Mouse (Mus musculus): ENCODE data around the gene Olfr765. TPM values are rescaled to one million over a fixed set of nuclear protein-coding genes. Genes with fewer than 3 reads are reported as not detected.
"Not testable (repeated sequence)": the region's sequence is repeated elsewhere in the genome, so short reads cannot be mapped to it uniquely, and the experiment has no call there.

Olfr765 gene
- polyA plus RNA-seq (2015; fragmentation: Nextera tagmentation; extraction: Ambion mirVana) = not detected in 2 replicates

GRCm38 (mm10) chr10:129049898-129050297, at the start of gene Olfr765:
Gene Olfr765, minus strand, starts transcription at chr10:129049998.
- not testable (repeated sequence) for H3K4me2 ChIP-seq (ENCODE audit: low read depth, low read length); H3K9me3 ChIP-seq (replicated peaks; ENCODE audit: control insufficient read depth, low read length); ATAC-seq (replicated peaks; ENCODE audit: extremely low read depth, insufficient read depth, low FRiP score)

GRCm38 (mm10) chr10:129099275-129099674, 49.5 kb upstream of the Olfr765 start, which contains the start of gene Olfr768:
Gene Olfr768, minus strand, starts transcription at chr10:129099375.
- Histone ChIP-seq H3K4me1 (ENCODE audit: control insufficient read depth, insufficient read depth, low read length) (no peaks in the 10 kb centered on the region), H3K9ac (ENCODE audit: low read length) (no peak within 1 kb of the TSS), H3K27ac (ENCODE audit: low read length) (no peak within 1 kb of the TSS), H3K4me2 (ENCODE audit: low read depth, low read length) (no peak within 1 kb of the TSS), H3K4me3 (ENCODE audit: low read length) (no peak within 1 kb of the TSS), H3K27me3 (ENCODE audit: control insufficient read depth, insufficient read depth, low read length) (no peaks in the 10 kb centered on the region), H3K9me3 (replicated peaks; ENCODE audit: control insufficient read depth, low read length) (0 out of 2 replicates have a peak, but pooled peaks cover 2% of the 10 kb centered on the region), H3K36me3 (ENCODE audit: control insufficient read depth, insufficient read depth) (no peaks in the 10 kb centered on the region)
- ATAC-seq (replicated peaks; ENCODE audit: extremely low read depth, insufficient read depth, low FRiP score) = no peak
- WGBS = 52% methylated on average over 1 of the region's 1 CpGs

More at GRCm38 (mm10) chr10:129049898-129050297, at the start of gene Olfr765:
- H3K4me3 ChIP-seq (ENCODE audit: low read length); H3K27me3 ChIP-seq (ENCODE audit: control insufficient read depth, insufficient read depth, low read length); H3K27ac ChIP-seq (ENCODE audit: low read length); H3K36me3 ChIP-seq (ENCODE audit: control insufficient read depth, insufficient read depth); H3K4me1 ChIP-seq (ENCODE audit: control insufficient read depth, insufficient read depth, low read length); H3K9ac ChIP-seq (ENCODE audit: low read length): not testable (repeated sequence)

GRCm38 (mm10) chr10:129082810-129083209, 33.0 kb upstream of the Olfr765 start, which contains the start of gene Olfr767:
Gene Olfr767, minus strand, starts transcription at chr10:129082910.
- ATAC-seq (replicated peaks; ENCODE audit: extremely low read depth, insufficient read depth, low FRiP score); H3K27ac ChIP-seq (ENCODE audit: low read length); H3K27me3 ChIP-seq (ENCODE audit: control insufficient read depth, insufficient read depth, low read length); H3K36me3 ChIP-seq (ENCODE audit: control insufficient read depth, insufficient read depth); H3K9me3 ChIP-seq (replicated peaks; ENCODE audit: control insufficient read depth, low read length); H3K9ac ChIP-seq (ENCODE audit: low read length); H3K4me3 ChIP-seq (ENCODE audit: low read length); H3K4me1 ChIP-seq (ENCODE audit: control insufficient read depth, insufficient read depth, low read length); H3K4me2 ChIP-seq (ENCODE audit: low read depth, low read length): not testable (repeated sequence)

GRCm38 (mm10) chr10:129068877-129069276, 19.1 kb upstream of the Olfr765 start, which contains the start of gene Olfr766-ps1:
Gene Olfr766-ps1, minus strand, starts transcription at chr10:129068977.
- Histone ChIP-seq H3K4me1 (ENCODE audit: control insufficient read depth, insufficient read depth, low read length) (no peaks in the 10 kb centered on the region), H3K4me2 (ENCODE audit: low read depth, low read length) (no peak within 1 kb of the TSS), H3K4me3 (ENCODE audit: low read length) (no peak within 1 kb of the TSS), H3K9me3 (replicated peaks; ENCODE audit: control insufficient read depth, low read length) (no peaks in the 10 kb centered on the region), H3K27me3 (ENCODE audit: control insufficient read depth, insufficient read depth, low read length) (no peaks in the 10 kb centered on the region), H3K36me3 (ENCODE audit: control insufficient read depth, insufficient read depth) (no peaks in the 10 kb centered on the region), H3K9ac (ENCODE audit: low read length) (no peak within 1 kb of the TSS), H3K27ac (ENCODE audit: low read length) (no peak within 1 kb of the TSS)
- no peak for ATAC-seq (replicated peaks; ENCODE audit: extremely low read depth, insufficient read depth, low FRiP score)
- WGBS = 74% methylated on average over 2 of the region's 2 CpGs

GRCm38 (mm10) chr10:129039796-129040195, 10.0 kb downstream of the Olfr765 start, which contains the start of gene Olfr764-ps1:
Gene Olfr764-ps1, minus strand, starts transcription at chr10:129039896.
- Histone ChIP-seq H3K4me1 (ENCODE audit: control insufficient read depth, insufficient read depth, low read length) (no peaks in the 10 kb centered on the region), H3K9ac (ENCODE audit: low read length) (no peak within 1 kb of the TSS), H3K27me3 (ENCODE audit: control insufficient read depth, insufficient read depth, low read length) (no peaks in the 10 kb centered on the region), H3K4me2 (ENCODE audit: low read depth, low read length) (no peak within 1 kb of the TSS), H3K36me3 (ENCODE audit: control insufficient read depth, insufficient read depth) (no peaks in the 10 kb centered on the region), H3K9me3 (replicated peaks; ENCODE audit: control insufficient read depth, low read length) (no peaks in the 10 kb centered on the region), H3K4me3 (ENCODE audit: low read length) (no peak within 1 kb of the TSS), H3K27ac (ENCODE audit: low read length) (no peak within 1 kb of the TSS)
- 62% methylated on average over 3 of the region's 3 CpGs for WGBS
- ATAC-seq (replicated peaks; ENCODE audit: extremely low read depth, insufficient read depth, low FRiP score) = no peak

- no peaks in the 10 kb centered on the region for H3K36me3 ChIP-seq (ENCODE audit: control insufficient read depth, insufficient read depth)
- H3K27me3 ChIP-seq (ENCODE audit: control insufficient read depth, insufficient read depth, low read length) = no peaks in the 10 kb centered on the region
- no peak for ATAC-seq (replicated peaks; ENCODE audit: extremely low read depth, insufficient read depth, low FRiP score)
- H3K4me1 ChIP-seq (ENCODE audit: control insufficient read depth, insufficient read depth, low read length) = no peaks in the 10 kb centered on the region
- H3K9ac ChIP-seq (ENCODE audit: low read length) = no peak overlapping the region
- H3K4me3 ChIP-seq (ENCODE audit: low read length) = no peak overlapping the region
- no peak overlapping the region for H3K4me2 ChIP-seq (ENCODE audit: low read depth, low read length)
- H3K27ac ChIP-seq (ENCODE audit: low read length) = no peak overlapping the region
- WGBS = 69% methylated on average over 2 of the region's 2 CpGs
- H3K9me3 ChIP-seq (replicated peaks; ENCODE audit: control insufficient read depth, low read length) = no peaks in the 10 kb centered on the region
These were observed 21.5 kb downstream of the Olfr765 start for GRCm38 (mm10) chr10:129028343-129028742.

GRCm38 (mm10) chr10:129026018-129026662, 23.7 kb downstream of the Olfr765 start:
- Histone ChIP-seq H3K36me3 (ENCODE audit: control insufficient read depth, insufficient read depth) (no peaks in the 10 kb centered on the region), H3K27ac (ENCODE audit: low read length) (no peak overlapping the region), H3K4me3 (ENCODE audit: low read length) (no peak overlapping the region), H3K27me3 (ENCODE audit: control insufficient read depth, insufficient read depth, low read length) (no peaks in the 10 kb centered on the region), H3K9ac (ENCODE audit: low read length) (no peak overlapping the region), H3K4me1 (ENCODE audit: control insufficient read depth, insufficient read depth, low read length) (no peaks in the 10 kb centered on the region), H3K9me3 (replicated peaks; ENCODE audit: control insufficient read depth, low read length) (no peaks in the 10 kb centered on the region), H3K4me2 (ENCODE audit: low read depth, low read length) (no peak overlapping the region)
- 61% methylated on average over 3 of the region's 3 CpGs for WGBS
- ATAC-seq (replicated peaks; ENCODE audit: extremely low read depth, insufficient read depth, low FRiP score) = no peak

GRCm38 (mm10) chr10:129023319-129023718, 26.5 kb downstream of the Olfr765 start:
- Histone ChIP-seq H3K9me3 (replicated peaks; ENCODE audit: control insufficient read depth, low read length) (no peaks in the 10 kb centered on the region), H3K27ac (ENCODE audit: low read length) (no peak overlapping the region), H3K4me2 (ENCODE audit: low read depth, low read length) (no peak overlapping the region), H3K9ac (ENCODE audit: low read length) (no peak overlapping the region), H3K36me3 (ENCODE audit: control insufficient read depth, insufficient read depth) (no peaks in the 10 kb centered on the region), H3K4me1 (ENCODE audit: control insufficient read depth, insufficient read depth, low read length) (no peaks in the 10 kb centered on the region), H3K4me3 (ENCODE audit: low read length) (no peak overlapping the region), H3K27me3 (ENCODE audit: control insufficient read depth, insufficient read depth, low read length) (no peaks in the 10 kb centered on the region)
- no peak for ATAC-seq (replicated peaks; ENCODE audit: extremely low read depth, insufficient read depth, low FRiP score)

GRCm38 (mm10) chr10:129014477-129014876, 35.3 kb downstream of the Olfr765 start:
- ATAC-seq (replicated peaks; ENCODE audit: extremely low read depth, insufficient read depth, low FRiP score) = no peak
- H3K4me2 ChIP-seq (ENCODE audit: low read depth, low read length) = no peak overlapping the region
- H3K4me1 ChIP-seq (ENCODE audit: control insufficient read depth, insufficient read depth, low read length) = no peaks in the 10 kb centered on the region
- no peaks in the 10 kb centered on the region for H3K36me3 ChIP-seq (ENCODE audit: control insufficient read depth, insufficient read depth)
- no peak overlapping the region for H3K9ac ChIP-seq (ENCODE audit: low read length)
- no peak overlapping the region for H3K27ac ChIP-seq (ENCODE audit: low read length)
- H3K4me3 ChIP-seq (ENCODE audit: low read length) = no peak overlapping the region
- no peaks in the 10 kb centered on the region for H3K27me3 ChIP-seq (ENCODE audit: control insufficient read depth, insufficient read depth, low read length)
- H3K9me3 ChIP-seq (replicated peaks; ENCODE audit: control insufficient read depth, low read length) = no peaks in the 10 kb centered on the region
